Mouse (Mus musculus) gonadal fat pad, adult 2 months (tissue): ENCODE results near the gene Pvr. TPM values are rescaled to one million over a fixed set of nuclear protein-coding genes. Genes with fewer than 3 reads are reported as not detected.

Experiments used
- DNase-seq: peaks from one replicate; pipeline ENCODE4 v3.0.0-alpha.2; 2012; ENCODE audit warnings: low read depth
- polyA plus RNA-seq: library from polyadenylated mRNA; depleted of rRNA; stranded (reverse); fragments of >200 nt; gene quantifications from 2 replicates; pipeline ENCODE4 v1.2.3, GENCODE M21; 2012; rRNA removed

Gene Pvr
- polyA plus RNA-seq = 17.0 and 21.0 TPM in 2 replicates

GRCm38 (mm10) chr7:19920506-19921261 is at the start of gene Pvr:
Gene Pvr, minus strand, starts transcription at chr7:19921160.
- no peak for DNase-seq

GRCm38 (mm10) chr7:19970196-19970595 is 49.2 kb upstream of the Pvr start:
- no peak for DNase-seq

- no peak for DNase-seq
Measured at GRCm38 (mm10) chr7:19969541-19970090, 48.7 kb upstream of the Pvr start.

GRCm38 (mm10) chr7:19969106-19969505 is 48.1 kb upstream of the Pvr start:
- DNase-seq = no peak

GRCm38 (mm10) chr7:19964985-19965579 is 44.1 kb upstream of the Pvr start, which contains the start of gene Ceacam20:
Gene Ceacam20, plus strand, starts transcription at chr7:19965412.
- DNase-seq = no peak

- DNase-seq = no peak
Measured at GRCm38 (mm10) chr7:19962423-19962822, 41.5 kb upstream of the Pvr start.

- peak; percentile 92 for DNase-seq
Measured at GRCm38 (mm10) chr7:19956341-19956781, 35.4 kb upstream of the Pvr start.

GRCm38 (mm10) chr7:19955861-19956260 is 34.9 kb upstream of the Pvr start:
- peak; percentile 46 for DNase-seq

- DNase-seq = no peak
Measured at GRCm38 (mm10) chr7:19953054-19953453, 32.1 kb upstream of the Pvr start.

GRCm38 (mm10) chr7:19952320-19952986 is 31.5 kb upstream of the Pvr start:
- DNase-seq = no peak

GRCm38 (mm10) chr7:19950589-19950988 is 29.6 kb upstream of the Pvr start, which contains the start of gene Igsf23:
Gene Igsf23, minus strand, starts transcription at chr7:19950756.
- no peak for DNase-seq

- no peak for DNase-seq
Measured at GRCm38 (mm10) chr7:19949996-19950395, 29.0 kb upstream of the Pvr start.

- DNase-seq = no peak
Measured at GRCm38 (mm10) chr7:19948956-19949355, 28.0 kb upstream of the Pvr start.

- DNase-seq = no peak
Measured at GRCm38 (mm10) chr7:19945821-19946515, 25.0 kb upstream of the Pvr start.

GRCm38 (mm10) chr7:19945201-19945600 is 24.2 kb upstream of the Pvr start:
- no peak for DNase-seq

GRCm38 (mm10) chr7:19944709-19945108 is 23.7 kb upstream of the Pvr start:
- no peak for DNase-seq

- DNase-seq = no peak
Measured at GRCm38 (mm10) chr7:19940256-19940655, 19.3 kb upstream of the Pvr start.

GRCm38 (mm10) chr7:19939555-19940235 is 18.7 kb upstream of the Pvr start:
- DNase-seq = no peak

GRCm38 (mm10) chr7:19937229-19937821 is 16.4 kb upstream of the Pvr start:
- DNase-seq = no peak

GRCm38 (mm10) chr7:19935961-19936360 is 15.0 kb upstream of the Pvr start:
- DNase-seq = no peak
